Mouse (Mus musculus): ENCODE measurements around the gene Chka.
A peak's percentile ranks its signal among the peaks of the same experiment; 100 is the strongest.

Gene Chka

GRCm38 (mm10) chr19:3889096-3889495 lies 37.5 kb downstream of the Chka start:
- no peak for DNase-seq (ENCODE audit: low read depth)

- DNase-seq (ENCODE audit: low read depth) = no peak
Measured at GRCm38 (mm10) chr19:3890181-3890580, 38.6 kb downstream of the Chka start.

GRCm38 (mm10) chr19:3893545-3894116 lies 42.1 kb downstream of the Chka start:
- no peak for DNase-seq (ENCODE audit: low read depth)

- DNase-seq (ENCODE audit: low read depth) = no peak
Measured at GRCm38 (mm10) chr19:3894294-3894693, 42.7 kb downstream of the Chka start.

- no peak for DNase-seq (ENCODE audit: low read depth)
Measured at GRCm38 (mm10) chr19:3895171-3895631, 43.6 kb downstream of the Chka start.

GRCm38 (mm10) chr19:3896208-3896607 lies 44.6 kb downstream of the Chka start:
- no peak for DNase-seq (ENCODE audit: low read depth)

- no peak for DNase-seq (ENCODE audit: low read depth)
Measured at GRCm38 (mm10) chr19:3897557-3897956, 46.0 kb downstream of the Chka start.

- no peak for DNase-seq (ENCODE audit: low read depth)
Measured at GRCm38 (mm10) chr19:3898952-3899351, 47.4 kb downstream of the Chka start.

- DNase-seq (ENCODE audit: low read depth) = no peak
Measured at GRCm38 (mm10) chr19:3899618-3900017, 48.0 kb downstream of the Chka start.

GRCm38 (mm10) chr19:3902966-3903365 lies 51.4 kb downstream of the Chka start:
- no peak for DNase-seq (ENCODE audit: low read depth)

GRCm38 (mm10) chr19:3903648-3904362 lies 52.2 kb downstream of the Chka start:
- no peak for DNase-seq (ENCODE audit: low read depth)

- DNase-seq (ENCODE audit: low read depth) = no peak
Measured at GRCm38 (mm10) chr19:3904363-3904675, 52.7 kb downstream of the Chka start.

GRCm38 (mm10) chr19:3905261-3905969 lies 53.8 kb downstream of the Chka start:
- DNase-seq (ENCODE audit: low read depth) = no peak

- no peak for DNase-seq (ENCODE audit: low read depth)
Measured at GRCm38 (mm10) chr19:3906326-3906725, 54.8 kb downstream of the Chka start.

- no peak for DNase-seq (ENCODE audit: low read depth)
Measured at GRCm38 (mm10) chr19:3906795-3907786, 55.5 kb downstream of the Chka start, which contains the start of gene Tcirg1. Tcirg1 (minus strand) TSS chr19:3907133.

GRCm38 (mm10) chr19:3907876-3908660 lies 56.5 kb downstream of the Chka start:
- no peak for DNase-seq (ENCODE audit: low read depth)

- DNase-seq (ENCODE audit: low read depth) = no peak
Measured at GRCm38 (mm10) chr19:3910206-3910605, 58.6 kb downstream of the Chka start.

GRCm38 (mm10) chr19:3912337-3913204 lies 61.0 kb downstream of the Chka start, which contains the start of gene Ndufs8:
Ndufs8 (minus strand) TSS chr19:3912774.
- DNase-seq (ENCODE audit: low read depth) = peak; percentile 94

GRCm38 (mm10) chr19:3913692-3914091 lies 62.1 kb downstream of the Chka start:
- no peak for DNase-seq (ENCODE audit: low read depth)

- DNase-seq (ENCODE audit: low read depth) = no peak
Measured at GRCm38 (mm10) chr19:3914535-3914934, 63.0 kb downstream of the Chka start.
